Mouse (Mus musculus): ENCODE measurements around the gene Foxc2. TPM values are rescaled to one million over a fixed set of nuclear protein-coding genes. Genes with fewer than 3 reads are reported as not detected.
"Not testable (repeated sequence)": the region's sequence is repeated elsewhere in the genome, so short reads cannot be mapped to it uniquely, and the experiment has no call there.

Foxc2 gene
- total RNA-seq, 1 experiment = 0.27 TPM

GRCm38 (mm10) chr8:121134512-121134911 is 18.5 kb downstream of the Foxc2 start:
- in situ Hi-C loops (cut with MboI; ENCODE audit: low sequenced_read_pairs in 2 of 2, unreplicated experiment in 2 of 2) = no loop called here
- Histone ChIP-seq H3K9me3 (ENCODE audit: control insufficient read depth, insufficient read depth, low read depth, low read length) (no peaks in the 10 kb centered on the region), H3K27ac (ENCODE audit: insufficient read depth, low read depth, low read length, poor library complexity, severe bottlenecking) (no peak overlapping the region), H3K9ac (ENCODE audit: insufficient read depth, low read depth, low read length, poor library complexity, severe bottlenecking) (no peak overlapping the region), H3K36me3 (ENCODE audit: control insufficient read depth, insufficient read depth, low read length, poor library complexity, severe bottlenecking) (no peaks in the 10 kb centered on the region), H3K4me1 (ENCODE audit: control insufficient read depth in 2 of 2, insufficient read depth in 2 of 2, low read length in 2 of 2, poor library complexity in 1 of 2) (no peaks in the 10 kb centered on the region), H3K4me3 (ENCODE audit: insufficient read depth in 1 of 2, low read depth in 1 of 2, low read length in 2 of 2, poor library complexity in 1 of 2, severe bottlenecking in 1 of 2) (no peak overlapping the region)
- DNase-seq (ENCODE audit: low read depth, low spot score) = no peak
- TF ChIP-seq ZNF384 (IDR thresholded peaks at IDR 0.05; ENCODE audit: low read depth, low read length) (no peak), MAFK (IDR thresholded peaks at IDR 0.05; ENCODE audit: insufficient read depth, low read depth, low read length) (no peak), CHD2 (IDR thresholded peaks at IDR 0.05; ENCODE audit: low read depth, low read length) (no peak)

GRCm38 (mm10) chr8:121136856-121137255 is 20.9 kb downstream of the Foxc2 start:
- DNase-seq (ENCODE audit: low read depth, low spot score) = no peak
- no peaks in the 10 kb centered on the region for H3K4me1 ChIP-seq (ENCODE audit: control insufficient read depth in 2 of 2, insufficient read depth in 2 of 2, low read length in 2 of 2, poor library complexity in 1 of 2)
- H3K9ac ChIP-seq (ENCODE audit: insufficient read depth, low read depth, low read length, poor library complexity, severe bottlenecking) = no peak overlapping the region
- no peak overlapping the region for H3K27ac ChIP-seq (ENCODE audit: insufficient read depth, low read depth, low read length, poor library complexity, severe bottlenecking)
- no peaks in the 10 kb centered on the region for H3K36me3 ChIP-seq (ENCODE audit: control insufficient read depth, insufficient read depth, low read length, poor library complexity, severe bottlenecking)
- no peak overlapping the region for H3K4me3 ChIP-seq (ENCODE audit: insufficient read depth in 1 of 2, low read depth in 1 of 2, low read length in 2 of 2, poor library complexity in 1 of 2, severe bottlenecking in 1 of 2)
- in situ Hi-C loops (cut with MboI; ENCODE audit: low sequenced_read_pairs in 2 of 2, unreplicated experiment in 2 of 2) = no loop called here
- no peaks in the 10 kb centered on the region for H3K9me3 ChIP-seq (ENCODE audit: control insufficient read depth, insufficient read depth, low read depth, low read length)
- TF ChIP-seq HCFC1 (IDR thresholded peaks at IDR 0.05; ENCODE audit: borderline replicate concordance, insufficient read depth, low read length) = no peak

GRCm38 (mm10) chr8:121145457-121146134 is 29.6 kb downstream of the Foxc2 start:
- DNase-seq (ENCODE audit: low read depth, low spot score); H3K4me1 ChIP-seq (ENCODE audit: control insufficient read depth in 2 of 2, insufficient read depth in 2 of 2, low read length in 2 of 2, poor library complexity in 1 of 2); H3K36me3 ChIP-seq (ENCODE audit: control insufficient read depth, insufficient read depth, low read length, poor library complexity, severe bottlenecking); H3K27ac ChIP-seq (ENCODE audit: insufficient read depth, low read depth, low read length, poor library complexity, severe bottlenecking); H3K4me3 ChIP-seq (ENCODE audit: insufficient read depth in 1 of 2, low read depth in 1 of 2, low read length in 2 of 2, poor library complexity in 1 of 2, severe bottlenecking in 1 of 2); H3K9me3 ChIP-seq (ENCODE audit: control insufficient read depth, insufficient read depth, low read depth, low read length); H3K9ac ChIP-seq (ENCODE audit: insufficient read depth, low read depth, low read length, poor library complexity, severe bottlenecking); in situ Hi-C loops (cut with MboI; ENCODE audit: low sequenced_read_pairs in 2 of 2, unreplicated experiment in 2 of 2): not testable (repeated sequence)

- Histone ChIP-seq H3K27ac (ENCODE audit: insufficient read depth, low read depth, low read length, poor library complexity, severe bottlenecking) (no peak overlapping the region), H3K36me3 (ENCODE audit: control insufficient read depth, insufficient read depth, low read length, poor library complexity, severe bottlenecking) (no peaks in the 10 kb centered on the region), H3K4me3 (ENCODE audit: insufficient read depth in 1 of 2, low read depth in 1 of 2, low read length in 2 of 2, poor library complexity in 1 of 2, severe bottlenecking in 1 of 2) (no peak overlapping the region), H3K4me1 (ENCODE audit: control insufficient read depth in 2 of 2, insufficient read depth in 2 of 2, low read length in 2 of 2, poor library complexity in 1 of 2) (no peaks in the 10 kb centered on the region), H3K9me3 (ENCODE audit: control insufficient read depth, insufficient read depth, low read depth, low read length) (no peaks in the 10 kb centered on the region), H3K9ac (ENCODE audit: insufficient read depth, low read depth, low read length, poor library complexity, severe bottlenecking) (no peak overlapping the region)
- DNase-seq (ENCODE audit: low read depth, low spot score) = no peak
- in situ Hi-C loops (cut with MboI; ENCODE audit: low sequenced_read_pairs in 2 of 2, unreplicated experiment in 2 of 2) = no loop called here
- no peak for TF ChIP-seq ZC3H11A (IDR thresholded peaks at IDR 0.05; ENCODE audit: borderline replicate concordance, low read depth, low read length)
- TF ChIP-seq CHD2 (IDR thresholded peaks at IDR 0.05; ENCODE audit: low read depth, low read length) = no peak
- no peak for TF ChIP-seq MAFK (IDR thresholded peaks at IDR 0.05; ENCODE audit: insufficient read depth, low read depth, low read length)
- no peak for TF ChIP-seq HCFC1 (IDR thresholded peaks at IDR 0.05; ENCODE audit: borderline replicate concordance, insufficient read depth, low read length)
- no peak for TF ChIP-seq ZNF384 (IDR thresholded peaks at IDR 0.05; ENCODE audit: low read depth, low read length)
Measured at GRCm38 (mm10) chr8:121148573-121149083, 32.7 kb downstream of the Foxc2 start.

- in situ Hi-C loops (cut with MboI; ENCODE audit: low sequenced_read_pairs in 2 of 2, unreplicated experiment in 2 of 2) = no loop called here
- no peaks in the 10 kb centered on the region for H3K9me3 ChIP-seq (ENCODE audit: control insufficient read depth, insufficient read depth, low read depth, low read length)
- no peaks in the 10 kb centered on the region for H3K36me3 ChIP-seq (ENCODE audit: control insufficient read depth, insufficient read depth, low read length, poor library complexity, severe bottlenecking)
- DNase-seq (ENCODE audit: low read depth, low spot score) = no peak
- H3K27ac ChIP-seq (ENCODE audit: insufficient read depth, low read depth, low read length, poor library complexity, severe bottlenecking) = no peak overlapping the region
- no peak for TF ChIP-seq MAFK (IDR thresholded peaks at IDR 0.05; ENCODE audit: insufficient read depth, low read depth, low read length)
- TF ChIP-seq ZC3H11A (IDR thresholded peaks at IDR 0.05; ENCODE audit: borderline replicate concordance, low read depth, low read length) = no peak
- TF ChIP-seq ZNF384 (IDR thresholded peaks at IDR 0.05; ENCODE audit: low read depth, low read length) = no peak
- TF ChIP-seq HCFC1 (IDR thresholded peaks at IDR 0.05; ENCODE audit: borderline replicate concordance, insufficient read depth, low read length) = no peak
- no peak for TF ChIP-seq CHD2 (IDR thresholded peaks at IDR 0.05; ENCODE audit: low read depth, low read length)
- H3K4me3 ChIP-seq (ENCODE audit: insufficient read depth in 1 of 2, low read depth in 1 of 2, low read length in 2 of 2, poor library complexity in 1 of 2, severe bottlenecking in 1 of 2) = no peak overlapping the region
- no peak overlapping the region for H3K9ac ChIP-seq (ENCODE audit: insufficient read depth, low read depth, low read length, poor library complexity, severe bottlenecking)
- H3K4me1 ChIP-seq (ENCODE audit: control insufficient read depth in 2 of 2, insufficient read depth in 2 of 2, low read length in 2 of 2, poor library complexity in 1 of 2) = no peaks in the 10 kb centered on the region
Measured at GRCm38 (mm10) chr8:121152394-121152793, 36.4 kb downstream of the Foxc2 start.

All from ES-E14 (cell line).